Mouse (Mus musculus): ENCODE data around the gene Cpa5.

DNA sequence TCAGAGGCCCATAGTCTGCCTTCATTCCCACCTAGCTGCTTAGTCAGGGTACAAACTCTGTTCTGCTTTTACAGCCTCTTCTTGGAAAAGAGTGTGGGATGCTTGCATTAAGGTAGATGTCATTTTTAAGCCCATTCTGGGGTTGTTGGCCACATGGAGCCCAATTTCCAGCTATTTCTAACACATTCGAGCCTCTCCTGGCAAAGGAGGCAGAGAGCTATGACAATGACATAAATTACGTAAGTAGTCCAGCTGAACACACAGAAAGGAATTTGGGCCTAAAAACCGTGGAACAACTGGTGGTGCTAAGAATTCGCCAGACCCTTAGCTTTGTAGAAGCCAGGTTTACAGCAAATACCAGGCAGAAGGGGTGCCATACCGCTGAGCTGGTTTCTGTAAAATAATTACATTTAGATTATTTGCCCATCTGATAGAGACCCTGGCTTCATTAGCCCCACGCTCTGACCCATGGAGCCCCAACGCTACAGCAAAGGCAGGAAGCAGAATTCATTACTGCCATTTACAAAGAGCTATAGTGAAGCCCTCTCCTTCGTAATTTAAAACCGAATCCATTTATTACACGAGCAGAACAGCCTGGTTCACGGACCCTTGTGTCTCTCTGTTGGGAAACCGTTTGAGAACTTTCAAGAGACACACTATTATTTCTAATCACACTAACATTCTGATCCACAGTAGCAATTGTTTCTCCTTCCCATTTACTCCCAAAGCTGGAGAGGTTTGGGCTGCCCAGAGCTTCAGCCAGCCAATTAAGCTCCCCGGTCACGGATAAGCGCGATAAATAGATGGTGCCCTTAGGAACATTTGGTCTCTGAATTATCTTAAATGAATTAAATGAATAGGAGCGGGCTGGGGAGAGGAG is 30.6 kb upstream of the Cpa5 start:
- no peak for TF ChIP-seq GATA1 (IDR thresholded peaks at IDR 0.05; ENCODE audit: borderline replicate concordance, low read length)
- TF ChIP-seq FLI1 (IDR thresholded peaks at IDR 0.05; ENCODE audit: low read length): no peak
